Mouse (Mus musculus) heart, embryonic 11.5 days (tissue): Measurements from ENCODE around the gene Mt2. TPM values are rescaled to one million over a fixed set of nuclear protein-coding genes. Genes with fewer than 3 reads are reported as not detected.

Experiments used
- ATAC-seq: fragments of 200-750 bp; cut with Nextera tagmentation; replicated peaks from 2 replicates; pipeline ENCODE4 v1.8.0; 2017; ENCODE audit warnings: moderate library complexity; ENCODE audit not compliant: insufficient number of reproducible peaks, low FRiP score, low TSS enrichment
- H3K27ac ChIP-seq: fragments of 300-500 bp; sonication (generic); 2 replicates; pipeline ENCODE4 v1.5.1; 2014; ENCODE audit warnings: mild to moderate bottlenecking, low read depth, low read length
- H3K27me3 ChIP-seq: fragments of 300-500 bp; sonication (generic); 2 replicates; pipeline ENCODE4 v1.6.1; 2014; ENCODE audit warnings: mild to moderate bottlenecking, low read length, mixed read lengths; ENCODE audit not compliant: control insufficient read depth, insufficient read depth
- H3K36me3 ChIP-seq: fragments of 300-500 bp; sonication (generic); 2 replicates; pipeline ENCODE4 v1.6.1; 2014; ENCODE audit warnings: mild to moderate bottlenecking, low read length, moderate library complexity, mixed read lengths; ENCODE audit not compliant: control insufficient read depth, insufficient read depth
- H3K4me1 ChIP-seq: fragments of 300-500 bp; sonication (generic); 2 replicates; pipeline ENCODE4 v1.6.1; 2014; ENCODE audit warnings: low read length; ENCODE audit not compliant: control insufficient read depth, insufficient read depth
- H3K4me2 ChIP-seq: fragments of 300-500 bp; sonication (generic); 2 replicates; pipeline ENCODE4 v1.6.1; 2014; ENCODE audit warnings: mild to moderate bottlenecking, moderate library complexity
- H3K4me3 ChIP-seq: fragments of 300-500 bp; sonication (generic); 2 replicates; pipeline ENCODE4 v1.5.1; 2014; ENCODE audit warnings: low read depth, low read length
- H3K9ac ChIP-seq: fragments of 300-500 bp; sonication (generic); 2 replicates; pipeline ENCODE4 v1.6.1; 2014; ENCODE audit warnings: mild to moderate bottlenecking, low read depth, low read length, moderate library complexity
- H3K9me3 ChIP-seq: fragments of 300-500 bp; sonication (generic); replicated peaks from 2 replicates; pipeline ENCODE4 v1.6.1; 2016; ENCODE audit warnings: low read length; ENCODE audit not compliant: control insufficient read depth
- WGBS: fragments of 180-500 bp; shearing (Covaris S2); extraction: QIAGEN DNeasy Blood & Tissue Kit; methylation state at CpG from one replicate; pipeline ENCODE4 v1.1.7; 2014; ENCODE audit not compliant: insufficient replicate concordance; 5-methylcytosine and 5-hydroxymethylcytosine counted together
- polyA plus RNA-seq: library from polyadenylated mRNA; unstranded; fragments of >200 nt; fragmentation: Nextera tagmentation; extraction: Ambion mirVana; gene quantifications from 2 replicates; pipeline ENCODE4 v1.2.1, GENCODE M21; 2014

Mt2 gene
- polyA plus RNA-seq, 1 experiment from 2014 or later: 102 TPM

GRCm38 (mm10) chr8:94204043-94204442 is 31.6 kb downstream of the Mt2 start:
- ATAC-seq: no peak
- Histone ChIP-seq H3K4me2 (no peak overlapping the region), H3K4me1 (no peaks in the 10 kb centered on the region), H3K9ac (no peak overlapping the region), H3K36me3 (no peaks in the 10 kb centered on the region), H3K27ac (no peak overlapping the region), H3K9me3 (no peaks in the 10 kb centered on the region), H3K27me3 (no peaks in the 10 kb centered on the region), H3K4me3 (no peak overlapping the region)
- 64% methylated on average over 3 of the region's 3 CpGs for WGBS

GRCm38 (mm10) chr8:94205736-94206135 is 33.3 kb downstream of the Mt2 start:
- Histone ChIP-seq H3K27me3 (peaks cover 2% of the 10 kb centered on the region; the same call in 1 of the 2 replicates), H3K4me3 (no peak overlapping the region), H3K4me2 (no peak overlapping the region), H3K36me3 (no peaks in the 10 kb centered on the region), H3K4me1 (no peaks in the 10 kb centered on the region), H3K9ac (0 out of 2 replicates have a peak overlapping the region, but pooled peaks have one; percentile 16), H3K27ac (no peak overlapping the region), H3K9me3 (no peaks in the 10 kb centered on the region)
- WGBS: 13% methylated on average over 5 of the region's 5 CpGs
- peak; percentile 42; the same call in 1 of the 2 replicates for ATAC-seq

- Histone ChIP-seq H3K27ac (no peak overlapping the region), H3K9me3 (no peaks in the 10 kb centered on the region), H3K36me3 (no peaks in the 10 kb centered on the region), H3K4me2 (no peak overlapping the region), H3K27me3 (peaks cover 2% of the 10 kb centered on the region; the same call in 1 of the 2 replicates), H3K4me1 (no peaks in the 10 kb centered on the region), H3K9ac (no peak overlapping the region), H3K4me3 (no peak overlapping the region)
- ATAC-seq: no peak
- WGBS: 76% methylated on average over 8 of the region's 8 CpGs
Measured at GRCm38 (mm10) chr8:94206256-94206655, 33.8 kb downstream of the Mt2 start.

- WGBS: 60% methylated on average over 2 of the region's 2 CpGs
- Histone ChIP-seq H3K9ac (no peak overlapping the region), H3K4me2 (no peak overlapping the region), H3K4me1 (no peaks in the 10 kb centered on the region), H3K36me3 (no peaks in the 10 kb centered on the region), H3K27ac (no peak overlapping the region), H3K27me3 (peaks cover 2% of the 10 kb centered on the region; the same call in 1 of the 2 replicates), H3K9me3 (no peaks in the 10 kb centered on the region), H3K4me3 (no peak overlapping the region)
- ATAC-seq: no peak
Measured at GRCm38 (mm10) chr8:94207491-94207890, 35.0 kb downstream of the Mt2 start.

GRCm38 (mm10) chr8:94209639-94210038 is 37.2 kb downstream of the Mt2 start:
- peaks cover 5% of the 10 kb centered on the region; the same call in 1 of the 2 replicates for H3K4me1 ChIP-seq
- no peak overlapping the region for H3K27ac ChIP-seq
- H3K9ac ChIP-seq: no peak overlapping the region
- peaks cover 2% of the 10 kb centered on the region; the same call in 1 of the 2 replicates for H3K27me3 ChIP-seq
- no peak overlapping the region for H3K4me3 ChIP-seq
- no peaks in the 10 kb centered on the region for H3K9me3 ChIP-seq
- 72% methylated on average over 6 of the region's 6 CpGs for WGBS
- ATAC-seq: no peak
- no peak overlapping the region for H3K4me2 ChIP-seq
- no peaks in the 10 kb centered on the region for H3K36me3 ChIP-seq

GRCm38 (mm10) chr8:94210225-94210624 is 37.8 kb downstream of the Mt2 start:
- no peaks in the 10 kb centered on the region for H3K36me3 ChIP-seq
- WGBS: 69% methylated on average over 3 of the region's 3 CpGs
- H3K27ac ChIP-seq: no peak overlapping the region
- H3K4me1 ChIP-seq: peaks cover 6% of the 10 kb centered on the region
- no peak overlapping the region for H3K4me2 ChIP-seq
- no peak overlapping the region for H3K4me3 ChIP-seq
- ATAC-seq: no peak
- no peak overlapping the region for H3K9ac ChIP-seq
- H3K27me3 ChIP-seq: peaks cover 2% of the 10 kb centered on the region; the same call in 1 of the 2 replicates
- H3K9me3 ChIP-seq: no peaks in the 10 kb centered on the region

- Histone ChIP-seq H3K9ac (0 out of 2 replicates have a peak overlapping the region, but pooled peaks have one; percentile 49), H3K27me3 (peaks cover 2% of the 10 kb centered on the region; the same call in 1 of the 2 replicates), H3K4me3 (peak overlapping the region; percentile 79), H3K4me1 (peaks cover 9% of the 10 kb centered on the region), H3K9me3 (no peaks in the 10 kb centered on the region), H3K36me3 (no peaks in the 10 kb centered on the region), H3K4me2 (peak overlapping the region; percentile 79), H3K27ac (0 out of 2 replicates have a peak overlapping the region, but pooled peaks have one; percentile 35)
- ATAC-seq: no peak
- WGBS: 65% methylated on average over 6 of the region's 6 CpGs
Measured at GRCm38 (mm10) chr8:94213819-94214218, 41.4 kb downstream of the Mt2 start.

GRCm38 (mm10) chr8:94214252-94215173 is 42.0 kb downstream of the Mt2 start, which contains the start of gene Nup93:
TSS of gene Nup93 (plus strand) at chr8:94214564.
- peaks cover 2% of the 10 kb centered on the region; the same call in 1 of the 2 replicates for H3K27me3 ChIP-seq
- H3K36me3 ChIP-seq: no peaks in the 10 kb centered on the region
- under 1% methylated on average over 68 of the region's 68 CpGs for WGBS
- H3K4me1 ChIP-seq: peaks cover 9% of the 10 kb centered on the region
- peak within 1 kb of the TSS; percentile 51 for H3K27ac ChIP-seq
- H3K4me2 ChIP-seq: peak within 1 kb of the TSS; percentile 79
- H3K9me3 ChIP-seq: no peaks in the 10 kb centered on the region
- peak within 1 kb of the TSS; percentile 79 for H3K4me3 ChIP-seq
- peak within 1 kb of the TSS; percentile 81 for H3K9ac ChIP-seq
- peak; percentile 95 for ATAC-seq
